Mouse (Mus musculus): ENCODE measurements at regions not wholly inside any gene's neighbourhood (a gene's known extent, or its start where the extent isn't known, plus 50 kb on each side); places are given as distances from the start of the nearest gene placed in this dataset.
A peak's percentile ranks its signal among the peaks of the same experiment; 100 is the strongest.

DNA sequence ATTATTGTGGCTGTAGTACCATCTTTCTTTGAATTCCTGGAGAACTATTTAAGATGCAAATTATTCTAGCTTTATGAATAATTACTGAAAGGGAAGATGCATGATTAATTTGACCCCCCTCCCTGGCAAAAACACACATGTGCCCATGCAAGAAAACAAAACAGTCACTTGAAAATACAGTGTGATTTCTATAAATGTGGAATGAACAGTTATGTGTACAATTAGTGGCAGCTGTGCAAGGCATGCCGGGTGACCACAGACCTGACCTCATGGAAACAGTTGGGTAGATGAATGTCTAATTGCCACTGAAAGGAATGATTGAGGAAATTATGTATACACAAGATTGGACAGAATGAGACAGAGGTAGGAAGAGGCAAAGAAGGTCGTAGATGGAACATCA is 321.2 kb upstream of the Tenm4 start:
- no peak for ATAC-seq (ENCODE audit: low FRiP score)
- no peak for DNase-seq (ENCODE audit: low spot score)
- no peak overlapping the region for H3K27ac ChIP-seq (ENCODE audit: low read depth, low read length)

DNA sequence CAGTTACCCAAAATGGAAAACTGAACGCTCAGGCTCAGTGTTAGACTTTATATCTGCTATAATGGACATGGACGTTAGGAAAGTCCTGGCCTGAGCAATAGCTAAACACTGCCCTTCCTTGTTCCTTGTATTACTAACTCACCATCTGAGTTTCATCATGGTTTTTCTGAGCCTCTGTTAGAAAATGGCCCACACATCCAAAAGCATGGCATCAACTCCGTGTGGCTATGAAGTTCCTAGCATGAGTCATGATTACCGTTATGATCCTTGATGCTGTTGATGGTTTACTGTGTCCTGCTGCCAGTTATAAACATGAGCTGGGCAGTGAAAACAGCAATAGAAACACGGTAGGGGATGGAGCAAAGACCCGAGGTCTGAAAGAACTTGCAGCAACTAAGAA is 318.4 kb upstream of the Tenm4 start:
- no peak for ATAC-seq (ENCODE audit: low FRiP score)
- H3K27ac ChIP-seq (ENCODE audit: low read depth, low read length) = no peak overlapping the region
- H3K4me3 ChIP-seq (ENCODE audit: low read depth, low read length) = no peak overlapping the region
- no peaks in the 10 kb centered on the region for H3K9me3 ChIP-seq (ENCODE audit: low read length)
- DNase-seq (ENCODE audit: low spot score) = no peak
- H3K4me1 ChIP-seq (ENCODE audit: insufficient read depth, low read length) = no peaks in the 10 kb centered on the region
- no peaks in the 10 kb centered on the region for H3K36me3 ChIP-seq (ENCODE audit: insufficient read depth, low read length)
- no peak overlapping the region for H3K4me2 ChIP-seq (ENCODE audit: low read depth, low read length, poor library complexity, severe bottlenecking)
- no peak for TF ChIP-seq CTCF (IDR thresholded peaks at IDR 0.05)
- WGBS = 82% methylated on average over 6 of the region's 6 CpGs
- no peak overlapping the region for H3K9ac ChIP-seq (replicated peaks; ENCODE audit: low read length, poor library complexity, severe bottlenecking)
- H3K27me3 ChIP-seq (ENCODE audit: insufficient read depth, low read length) = no peaks in the 10 kb centered on the region

More for the DNA sequence above, 321.2 kb upstream of the Tenm4 start:
- no peak overlapping the region for H3K9ac ChIP-seq (replicated peaks; ENCODE audit: low read length, poor library complexity, severe bottlenecking)
- no peaks in the 10 kb centered on the region for H3K36me3 ChIP-seq (ENCODE audit: insufficient read depth, low read length)
- no peaks in the 10 kb centered on the region for H3K9me3 ChIP-seq (ENCODE audit: low read length)
- no peak overlapping the region for H3K4me3 ChIP-seq (ENCODE audit: low read depth, low read length)
- no peaks in the 10 kb centered on the region for H3K27me3 ChIP-seq (ENCODE audit: insufficient read depth, low read length)
- H3K4me1 ChIP-seq (ENCODE audit: insufficient read depth, low read length) = no peaks in the 10 kb centered on the region
- 79% methylated on average over 2 of the region's 2 CpGs for WGBS
- no peak overlapping the region for H3K4me2 ChIP-seq (ENCODE audit: low read depth, low read length, poor library complexity, severe bottlenecking)
- TF ChIP-seq CTCF (IDR thresholded peaks at IDR 0.05) = no peak

DNA sequence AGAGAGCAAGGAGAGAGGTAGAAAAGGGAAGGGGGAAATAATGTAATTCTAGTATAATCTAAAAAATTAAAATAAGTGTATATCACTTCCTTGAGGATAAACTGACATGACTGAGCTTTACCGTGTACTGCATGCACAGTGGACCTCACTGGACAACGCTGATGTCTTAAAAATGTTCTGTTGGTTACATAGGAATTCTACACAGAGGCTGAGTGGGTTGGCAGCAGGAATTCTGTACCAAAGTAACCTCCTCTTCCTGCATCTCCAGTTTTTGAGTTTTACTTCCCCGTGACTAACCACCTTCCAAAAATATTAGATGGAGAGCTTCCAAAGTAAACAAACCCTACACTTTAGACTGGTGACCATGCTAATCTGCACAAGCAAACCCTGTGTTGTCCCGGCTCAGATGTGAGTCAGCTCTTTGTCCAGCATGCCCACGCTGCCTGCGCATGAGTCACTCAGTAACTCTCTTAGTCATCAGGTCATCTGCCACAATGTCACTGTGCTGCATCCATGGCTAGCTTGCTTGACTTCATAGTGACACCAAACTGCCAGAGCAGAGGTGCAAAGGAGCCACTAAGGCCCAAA is 317.7 kb upstream of the Tenm4 start:
- no peak for ATAC-seq (ENCODE audit: low FRiP score)

DNA sequence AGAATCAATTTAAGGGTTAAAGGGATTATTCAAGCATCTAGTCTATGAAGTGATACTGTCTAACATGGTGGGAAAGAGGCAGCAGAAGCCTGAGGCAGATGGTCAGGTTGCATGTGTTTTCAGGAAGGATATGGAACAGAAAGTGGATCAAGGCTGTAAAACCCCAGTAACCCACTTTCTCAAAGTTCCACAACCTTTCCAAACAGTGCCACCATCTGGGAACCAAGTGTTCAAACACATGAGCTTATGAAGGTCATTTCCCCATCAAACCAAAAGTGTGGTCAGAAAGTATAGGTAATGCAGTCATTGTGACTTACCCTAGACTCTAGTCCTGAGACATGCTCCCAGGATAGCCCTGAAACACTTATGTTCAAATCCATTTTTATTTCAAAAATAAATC is 312.8 kb upstream of the Tenm4 start:
- Histone ChIP-seq H3K36me3 (ENCODE audit: insufficient read depth, low read length) (no peaks in the 10 kb centered on the region), H3K4me1 (ENCODE audit: insufficient read depth, low read length) (no peaks in the 10 kb centered on the region), H3K9me3 (ENCODE audit: low read length) (no peaks in the 10 kb centered on the region), H3K27ac (ENCODE audit: low read depth, low read length) (no peak overlapping the region), H3K9ac (replicated peaks; ENCODE audit: low read length, poor library complexity, severe bottlenecking) (no peak overlapping the region), H3K27me3 (ENCODE audit: insufficient read depth, low read length) (no peaks in the 10 kb centered on the region), H3K4me2 (ENCODE audit: low read depth, low read length, poor library complexity, severe bottlenecking) (no peak overlapping the region), H3K4me3 (ENCODE audit: low read depth, low read length) (no peak overlapping the region)
- no peak for ATAC-seq (ENCODE audit: low FRiP score)
- no peak; the same call in 1 of the 2 replicates for TF ChIP-seq CTCF (IDR thresholded peaks at IDR 0.05)
- no peak for DNase-seq (ENCODE audit: low spot score)

More for the DNA sequence above, 317.7 kb upstream of the Tenm4 start:
- Histone ChIP-seq H3K9me3 (ENCODE audit: low read length) (no peaks in the 10 kb centered on the region), H3K27me3 (ENCODE audit: insufficient read depth, low read length) (no peaks in the 10 kb centered on the region), H3K27ac (ENCODE audit: low read depth, low read length) (no peak overlapping the region), H3K4me1 (ENCODE audit: insufficient read depth, low read length) (no peaks in the 10 kb centered on the region), H3K36me3 (ENCODE audit: insufficient read depth, low read length) (no peaks in the 10 kb centered on the region), H3K9ac (replicated peaks; ENCODE audit: low read length, poor library complexity, severe bottlenecking) (no peak overlapping the region), H3K4me3 (ENCODE audit: low read depth, low read length) (no peak overlapping the region), H3K4me2 (ENCODE audit: low read depth, low read length, poor library complexity, severe bottlenecking) (no peak overlapping the region)
- no peak for TF ChIP-seq CTCF (IDR thresholded peaks at IDR 0.05)
- WGBS = 85% methylated on average over 6 of the region's 6 CpGs
- no peak for DNase-seq (ENCODE audit: low spot score)

DNA sequence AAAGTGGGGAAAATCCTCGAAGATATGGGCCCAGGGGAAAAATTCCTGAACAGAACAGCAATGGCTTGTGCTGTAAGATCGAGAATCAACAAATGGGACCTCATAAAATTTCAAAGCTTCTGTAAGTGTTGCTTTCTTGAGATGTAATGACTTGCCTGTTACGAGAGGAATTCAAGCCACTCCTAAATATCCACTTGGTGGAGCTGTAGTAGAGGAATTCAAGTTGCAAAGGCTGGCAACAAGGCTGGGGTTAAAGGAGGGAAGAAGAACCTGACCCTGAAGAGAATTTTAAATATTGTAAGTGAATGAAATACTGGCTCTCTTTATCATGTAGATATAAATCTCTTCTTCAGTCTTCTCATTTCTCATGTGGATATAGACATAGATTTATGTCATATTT is 306.8 kb upstream of the Tenm4 start:
- TF ChIP-seq CTCF (IDR thresholded peaks at IDR 0.05) = no peak
- H3K36me3 ChIP-seq (ENCODE audit: insufficient read depth, low read length) = no peaks in the 10 kb centered on the region
- WGBS = 55% methylated on average over 3 of the region's 3 CpGs

DNA sequence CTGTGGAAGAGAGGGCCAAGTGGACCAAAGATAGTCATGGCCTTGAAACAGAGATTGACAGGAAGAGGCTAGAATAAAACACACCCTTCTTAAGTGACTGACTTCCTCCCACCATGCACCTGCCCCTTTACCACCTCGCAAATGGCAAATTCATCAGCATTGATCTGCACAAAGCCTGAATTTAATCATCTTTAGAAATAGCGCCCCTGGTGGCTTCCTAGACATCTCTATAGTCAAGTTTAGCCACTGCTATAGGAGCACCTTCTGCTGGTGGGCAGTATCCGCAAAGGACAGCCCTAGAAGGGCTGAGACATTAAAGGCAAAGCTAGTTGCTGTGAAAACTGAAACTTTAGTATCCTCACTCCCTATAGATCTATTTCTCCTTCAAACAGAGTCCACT is 305.8 kb upstream of the Tenm4 start:
- WGBS = 55% methylated on average over 3 of the region's 3 CpGs

More for the DNA sequence above, 306.8 kb upstream of the Tenm4 start:
- no peaks in the 10 kb centered on the region for H3K4me1 ChIP-seq (ENCODE audit: insufficient read depth, low read length)
- ATAC-seq (ENCODE audit: low FRiP score) (no peak), DNase-seq (ENCODE audit: low spot score) (no peak)
- no peak overlapping the region for H3K4me3 ChIP-seq (ENCODE audit: low read depth, low read length)
- H3K27me3 ChIP-seq (ENCODE audit: insufficient read depth, low read length) = no peaks in the 10 kb centered on the region
- H3K4me2 ChIP-seq (ENCODE audit: low read depth, low read length, poor library complexity, severe bottlenecking) = no peak overlapping the region
- H3K9me3 ChIP-seq (ENCODE audit: low read length) = no peaks in the 10 kb centered on the region
- H3K27ac ChIP-seq (ENCODE audit: low read depth, low read length) = no peak overlapping the region
- no peak overlapping the region for H3K9ac ChIP-seq (replicated peaks; ENCODE audit: low read length, poor library complexity, severe bottlenecking)

More for the DNA sequence above, 305.8 kb upstream of the Tenm4 start:
- no peak overlapping the region for H3K9ac ChIP-seq (replicated peaks; ENCODE audit: low read length, poor library complexity, severe bottlenecking)
- no peaks in the 10 kb centered on the region for H3K36me3 ChIP-seq (ENCODE audit: insufficient read depth, low read length)
- H3K9me3 ChIP-seq (ENCODE audit: low read length) = no peaks in the 10 kb centered on the region
- H3K4me3 ChIP-seq (ENCODE audit: low read depth, low read length) = no peak overlapping the region
- H3K4me1 ChIP-seq (ENCODE audit: insufficient read depth, low read length) = no peaks in the 10 kb centered on the region
- peak; percentile 21 for TF ChIP-seq CTCF (IDR thresholded peaks at IDR 0.05)
- ATAC-seq (ENCODE audit: low FRiP score) (no peak), DNase-seq (ENCODE audit: low spot score) (peak; percentile 10)
- H3K27ac ChIP-seq (ENCODE audit: low read depth, low read length) = no peak overlapping the region
- H3K27me3 ChIP-seq (ENCODE audit: insufficient read depth, low read length) = no peaks in the 10 kb centered on the region
- H3K4me2 ChIP-seq (ENCODE audit: low read depth, low read length, poor library complexity, severe bottlenecking) = no peak overlapping the region
